Comparison of ENCODE assay signal across 9 mouse cellular contexts in the genomic region with DNA sequence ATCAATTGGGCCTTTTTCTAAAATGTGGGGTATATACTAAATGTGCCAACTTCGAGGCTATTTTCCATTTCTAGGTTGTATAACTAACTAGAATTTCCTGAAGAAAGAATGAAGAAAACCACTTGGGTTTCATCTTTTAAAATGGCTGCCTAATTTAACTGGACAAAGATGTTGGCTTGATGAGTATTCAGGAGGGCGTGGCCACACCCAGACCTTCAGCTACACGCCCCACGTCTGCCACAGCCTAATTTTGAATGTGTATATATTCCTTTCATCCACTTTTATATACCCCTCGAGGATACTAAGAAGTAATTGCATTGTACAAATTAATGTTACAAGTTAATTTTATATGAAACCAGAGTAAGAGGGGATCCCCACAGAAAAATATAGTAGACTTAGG. TPM values are rescaled to one million over a fixed set of nuclear protein-coding genes. Genes with fewer than 3 reads are reported as not detected.
DNase-seq lines count a peak whose midpoint lies in the region; ATAC-seq and TF ChIP-seq lines count a peak whose summit lies in the region.
"Had no signal": no experiment of that assay in that cellular context is flagged by ENCODE, and none has a peak within 500 bp of the region (broad histone marks: within the 10 kb centered on the region; RNA-seq: fewer than 3 reads in every experiment).

No protein-coding gene starts in this region.

- DNase-seq in kidney, adult 9 months, result no peak
- peak; percentile 78 for DNase-seq in adipocyte (ENCODE audit: low spot score)
- DNase-seq in limb, embryonic 14.5 days (ENCODE audit: low spot score), result no peak
- DNase-seq in retina, postnatal 1 day, result no peak
- DNase-seq: cerebellum, postnatal 36 days had no signal

- no peak for ATAC-seq in kidney, embryonic 14.5 days (ENCODE audit: low FRiP score, low TSS enrichment)
- no peak for ATAC-seq in embryonic facial prominence, embryonic 13.5 days (ENCODE audit: insufficient number of reproducible peaks, insufficient read depth, low FRiP score, low TSS enrichment, low read depth)
- no peak for ATAC-seq in limb, embryonic 14.5 days (ENCODE audit: low FRiP score, low read depth)
- no peak for ATAC-seq in erythroblast, adult 5-6 weeks (replicated peaks; ENCODE audit: low FRiP score, poor library complexity, severe bottlenecking)

- no peak overlapping the region for H3K27ac ChIP-seq in kidney, embryonic 14.5 days (ENCODE audit: low read depth, low read length)
- peak overlapping the region; percentile 96 for H3K27ac ChIP-seq in embryonic facial prominence, embryonic 13.5 days
- peak overlapping the region; percentile 93 for H3K27ac ChIP-seq in limb, embryonic 14.5 days (replicated peaks; ENCODE audit: low read depth, low read length)
- H3K27ac ChIP-seq: midbrain, embryonic 10.5 days had no signal

- H3K27me3 ChIP-seq in kidney, embryonic 14.5 days (ENCODE audit: control insufficient read depth, insufficient read depth, low read length), result peaks cover 4% of the 10 kb centered on the region; the same call in 1 of the 2 replicates
- no peaks in the 10 kb centered on the region for H3K27me3 ChIP-seq in embryonic facial prominence, embryonic 13.5 days
- H3K27me3 ChIP-seq in limb, embryonic 14.5 days (ENCODE audit: control insufficient read depth, insufficient read depth, low read length), result no peaks in the 10 kb centered on the region

- no peaks in the 10 kb centered on the region; the same call in 1 of the 2 replicates for H3K36me3 ChIP-seq in kidney, embryonic 14.5 days (ENCODE audit: control insufficient read depth, insufficient read depth, low read length)
- H3K36me3 ChIP-seq in embryonic facial prominence, embryonic 13.5 days, result peaks cover 22% of the 10 kb centered on the region
- peaks cover 25% of the 10 kb centered on the region for H3K36me3 ChIP-seq in limb, embryonic 14.5 days (ENCODE audit: control insufficient read depth, insufficient read depth, low read length)
- H3K36me3 ChIP-seq: midbrain, embryonic 10.5 days had no signal

- 71% methylated on average over 5 of the region's 5 CpGs for WGBS in kidney, embryonic 14.5 days
- 34% methylated on average over 5 of the region's 5 CpGs for WGBS in embryonic facial prominence, embryonic 13.5 days
- WGBS in limb, embryonic 14.5 days, result 42% methylated on average over 5 of the region's 5 CpGs

- peak overlapping the region; percentile 48; the same call in 1 of the 2 replicates for H3K9ac ChIP-seq in kidney, embryonic 14.5 days (ENCODE audit: low read depth, low read length)
- peak overlapping the region; percentile 84 for H3K9ac ChIP-seq in embryonic facial prominence, embryonic 13.5 days
- peak overlapping the region; percentile 86 for H3K9ac ChIP-seq in limb, embryonic 14.5 days (ENCODE audit: low read depth, low read length, severe bottlenecking)

- no peak for TF ChIP-seq POLR2A in limb, embryonic 14.5 days (IDR thresholded peaks at IDR 0.05; ENCODE audit: borderline replicate concordance, extremely low read depth, insufficient read depth, insufficient read length)

- H3K4me2 ChIP-seq in kidney, embryonic 14.5 days (replicated peaks; ENCODE audit: low read depth, low read length), result peak overlapping the region; percentile 69
- H3K4me2 ChIP-seq in embryonic facial prominence, embryonic 13.5 days, result peak overlapping the region; percentile 74
- H3K4me2 ChIP-seq in limb, embryonic 14.5 days (replicated peaks; ENCODE audit: low read depth, low read length, severe bottlenecking), result peak overlapping the region; percentile 70

- H3K4me3 ChIP-seq in kidney, embryonic 14.5 days (ENCODE audit: low read length), result peak overlapping the region; percentile 32
- H3K4me3 ChIP-seq in embryonic facial prominence, embryonic 13.5 days, result peak overlapping the region; percentile 62
- H3K4me3 ChIP-seq in limb, embryonic 14.5 days (replicated peaks; ENCODE audit: low read length), result peak overlapping the region; percentile 65

- no peaks in the 10 kb centered on the region for H3K4me1 ChIP-seq in kidney, embryonic 14.5 days (ENCODE audit: control insufficient read depth, insufficient read depth, low read length)
- H3K4me1 ChIP-seq in embryonic facial prominence, embryonic 13.5 days, result peaks cover 33% of the 10 kb centered on the region
- peaks cover 9% of the 10 kb centered on the region; the same call in 1 of the 2 replicates for H3K4me1 ChIP-seq in limb, embryonic 14.5 days (ENCODE audit: control insufficient read depth, insufficient read depth, low read length)

- no peaks in the 10 kb centered on the region for H3K9me3 ChIP-seq in kidney, embryonic 14.5 days (ENCODE audit: control insufficient read depth, low read length)
- H3K9me3 ChIP-seq in embryonic facial prominence, embryonic 13.5 days, result no peaks in the 10 kb centered on the region
- no peaks in the 10 kb centered on the region for H3K9me3 ChIP-seq in limb, embryonic 14.5 days (ENCODE audit: control insufficient read depth, low read length)
- H3K9me3 ChIP-seq: midbrain, embryonic 10.5 days had no signal

RNA-seq across cellular contexts. Expression of a gene that starts 2.2 kb away (rescaled TPM):
- 171 and 267 TPM in 2 replicates for polyA plus RNA-seq in kidney, embryonic 14.5 days (2014; fragmentation: Nextera tagmentation; extraction: Ambion mirVana)
- 820 and 892 TPM in 2 replicates for polyA plus RNA-seq in embryonic facial prominence, embryonic 13.5 days (2015; fragmentation: Nextera tagmentation; extraction: Ambion mirVana)
- polyA plus RNA-seq in limb, embryonic 14.5 days (2012; rRNA removed), result 1,303 and 1,310 TPM in 2 replicates
- polyA plus RNA-seq in limb, embryonic 14.5 days (2014; fragmentation: Nextera tagmentation; extraction: Ambion mirVana), result 1,790 and 1,964 TPM in 2 replicates
- 0.19 and 0.84 TPM in 2 replicates for total RNA-seq in erythroblast, adult 5-6 weeks (2015; ENCODE audit: low replicate concordance)
- 0.51 and 0.70 TPM in 2 replicates for total RNA-seq in erythroblast, adult 5-6 weeks (2017; ENCODE audit: low replicate concordance)
